Mouse (Mus musculus) heart, adult 2 months (tissue): ENCODE results near the gene Zc2hc1c.

Experiments
- CTCF ChIP-seq: fragments of 200-600 bp; IDR thresholded peaks from 2 replicates; pipeline ENCODE4 v1.8.1; 2022; ENCODE audit warnings: antibody characterized with exemption, mild to moderate bottlenecking, moderate library complexity
- EP300 ChIP-seq: fragments of 200-500 bp; IDR thresholded peaks from 2 replicates; pipeline ENCODE4 v1.6.1; 2011; ENCODE audit warnings: low read depth, low read length, control low read depth; ENCODE audit not compliant: insufficient read depth
- POLR2A ChIP-seq: fragments of 200-500 bp; IDR thresholded peaks from 2 replicates; pipeline ENCODE4 v1.6.1; 2011; ENCODE audit warnings: mild to moderate bottlenecking, low read depth, low read length, control low read depth; ENCODE audit not compliant: insufficient read depth

GRCm38 (mm10) chr12:85280845-85281651, 7.3 kb upstream of the Zc2hc1c start:
- TF ChIP-seq CTCF, result no peak
- no peak for TF ChIP-seq POLR2A
- no peak for TF ChIP-seq EP300
